Mouse (Mus musculus) right cerebral cortex, postnatal 36 days (tissue): ENCODE data around the gene 4930583I09Rik.

Source experiments
- DNase-seq, 2 experiments: peaks; one replicate each; pipeline ENCODE4 v3.0.0; 2022; ENCODE audit warnings: low spot score in 2 of 2, mixed read lengths in 1 of 2

4930583I09Rik gene

GRCm38 (mm10) chr17:64835928-64836327, at the start of gene 4930583I09Rik:
TSS of gene 4930583I09Rik (minus strand) at chr17:64836071.
- DNase-seq: no peak

GRCm38 (mm10) chr17:64876111-64876510, 40.2 kb upstream of the 4930583I09Rik start:
- no peak for DNase-seq

DNA sequence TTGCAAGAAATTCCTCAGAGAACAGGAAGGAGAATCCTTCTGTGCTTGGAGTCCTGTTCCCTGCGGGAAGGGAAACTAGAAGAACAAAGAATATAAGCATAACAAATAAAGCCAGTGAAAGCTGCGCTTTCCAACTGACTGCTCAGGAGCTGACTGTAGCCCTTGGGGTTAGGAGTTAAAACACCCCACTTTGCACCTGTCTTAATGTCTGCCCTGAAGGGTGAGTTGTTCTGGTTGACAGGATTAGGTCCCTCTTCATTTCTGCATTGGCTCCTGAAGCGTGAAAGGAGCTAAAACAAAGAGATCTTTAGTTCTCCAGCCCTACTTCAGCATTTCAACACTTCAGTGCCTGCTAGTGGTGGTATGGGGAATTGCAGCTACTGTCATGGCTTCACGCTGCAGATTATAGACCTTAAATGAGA, 37.8 kb upstream of the 4930583I09Rik start:
- no peak for DNase-seq

DNA sequence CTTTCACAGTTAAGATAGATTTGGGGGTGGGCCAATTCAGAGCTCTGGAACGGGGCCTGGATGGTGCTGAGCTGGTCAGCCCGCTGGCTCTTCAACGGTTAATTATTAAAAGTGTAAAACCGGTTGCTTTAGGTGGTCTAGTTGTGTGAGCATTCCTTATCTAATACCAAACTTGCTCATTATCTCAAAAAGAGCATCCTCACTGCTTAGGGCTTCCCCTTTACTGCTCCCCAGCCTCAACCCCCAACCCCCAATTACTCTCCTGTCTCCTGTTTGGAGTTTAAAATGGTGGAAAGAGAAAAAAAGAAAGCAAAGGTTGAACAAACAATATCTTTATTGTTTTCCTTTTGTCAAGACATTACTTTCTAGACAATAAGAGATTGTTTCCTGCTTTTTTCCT, 27.9 kb upstream of the 4930583I09Rik start:
- no peak for DNase-seq

DNA sequence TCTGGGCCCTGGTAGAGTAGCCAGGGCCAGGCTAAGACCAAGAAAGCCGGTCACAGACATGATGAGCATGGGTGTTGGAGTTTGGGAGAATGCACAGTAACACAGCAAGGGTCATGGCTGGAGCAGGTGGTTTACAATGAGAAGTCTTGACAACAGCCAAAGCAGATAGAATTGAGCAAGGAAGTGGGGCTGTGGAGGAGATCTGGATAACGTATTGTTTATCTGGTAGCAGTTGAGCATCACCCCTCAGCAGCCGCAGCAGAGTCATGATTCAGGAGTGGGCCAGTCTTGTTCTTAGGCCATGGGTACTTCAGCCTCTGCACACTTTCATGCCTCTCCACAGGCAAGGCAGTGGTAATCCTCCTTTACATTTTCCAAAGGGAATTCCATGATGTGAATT, 25.1 kb upstream of the 4930583I09Rik start:
- DNase-seq: no peak

DNA sequence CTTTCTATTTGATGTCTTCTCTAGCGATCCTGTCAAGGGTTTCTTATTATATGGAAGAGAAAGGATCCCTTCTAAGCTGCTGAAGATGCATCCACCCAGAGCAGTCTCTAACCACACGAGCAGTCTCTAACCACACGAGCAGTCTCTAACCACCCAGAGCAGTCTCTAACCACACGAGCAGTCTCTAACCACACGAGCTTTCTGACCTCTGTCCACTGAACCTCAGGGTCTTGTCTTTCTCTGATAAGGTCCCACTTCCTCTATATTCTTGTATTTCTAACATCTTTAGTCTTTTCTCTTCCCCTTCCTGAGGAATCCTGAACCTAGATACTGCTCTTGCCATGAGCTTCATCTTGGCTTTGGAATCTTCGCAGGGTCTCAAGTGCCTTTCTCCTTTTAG, 23.0 kb upstream of the 4930583I09Rik start:
- no peak for DNase-seq

DNA sequence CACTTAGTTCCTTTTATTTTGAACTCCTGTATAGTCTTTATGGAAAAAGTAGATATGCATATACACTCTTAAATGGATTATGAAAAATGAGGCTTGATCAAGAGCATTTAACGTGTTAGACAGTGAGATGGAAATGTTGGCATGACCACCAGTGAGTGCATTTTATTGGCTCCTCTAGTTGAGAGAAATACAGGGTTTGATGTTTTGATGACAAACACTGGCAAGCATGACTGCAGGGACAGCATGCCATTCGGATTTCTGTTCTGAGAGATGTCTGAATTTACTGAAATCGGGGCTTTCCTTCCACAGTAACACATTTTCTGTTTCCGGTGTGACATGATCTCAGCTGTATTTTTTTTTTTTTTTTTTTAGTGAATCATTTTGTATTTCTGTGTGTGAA, 12.2 kb upstream of the 4930583I09Rik start:
- no peak for DNase-seq

DNA sequence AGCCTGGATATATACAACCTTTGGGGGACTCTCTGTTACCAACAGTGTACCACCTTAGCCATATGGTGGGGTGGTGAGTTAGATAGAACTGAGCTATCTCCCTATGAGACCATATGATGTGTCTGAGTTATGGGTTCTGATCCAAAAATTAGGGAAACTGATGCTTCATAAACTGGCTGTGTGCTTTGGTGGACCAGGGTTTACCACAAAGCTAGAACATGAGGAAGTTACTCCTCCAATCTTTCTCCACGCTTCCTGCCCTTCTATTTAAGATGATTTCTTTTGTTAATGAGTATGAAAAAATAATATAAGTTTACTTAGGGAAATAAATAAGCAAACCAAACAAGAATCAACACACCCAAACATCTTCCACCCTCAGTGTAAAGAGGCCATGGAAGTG, 10.8 kb upstream of the 4930583I09Rik start:
- no peak for DNase-seq

GRCm38 (mm10) chr17:64836892-64837291, 1.0 kb upstream of the 4930583I09Rik start:
- DNase-seq: no peak

- no peak for DNase-seq
These were observed 481 bp upstream of the 4930583I09Rik start for GRCm38 (mm10) chr17:64836352-64836751.

- DNase-seq: no peak
These were observed 1.9 kb downstream of the 4930583I09Rik start for GRCm38 (mm10) chr17:64833906-64834490.

- DNase-seq: no peak
These were observed 2.8 kb downstream of the 4930583I09Rik start for GRCm38 (mm10) chr17:64833071-64833470.

- DNase-seq: no peak
These were observed 8.4 kb downstream of the 4930583I09Rik start for GRCm38 (mm10) chr17:64827482-64827881.

DNA sequence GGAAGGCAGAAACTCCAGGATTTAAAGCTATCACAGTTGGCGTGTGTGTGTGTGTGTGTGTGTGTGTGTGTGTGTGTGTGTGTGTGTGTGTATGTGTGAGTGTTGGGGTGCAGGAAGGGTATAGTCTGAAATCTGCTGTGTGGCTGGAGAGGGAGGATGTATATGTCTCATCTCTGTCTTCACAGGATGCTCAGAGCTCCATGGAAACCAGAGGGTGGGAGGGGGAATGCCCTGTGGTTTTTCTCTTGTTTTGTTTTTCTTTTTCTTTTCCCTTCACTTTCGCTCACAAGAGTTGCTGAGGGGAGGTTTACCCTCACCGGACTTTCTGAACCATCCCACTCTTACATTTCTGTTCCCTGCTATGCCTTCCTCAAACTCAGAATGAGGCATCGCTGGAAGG, 9.0 kb downstream of the 4930583I09Rik start:
- no peak for DNase-seq

- DNase-seq: no peak
These were observed 13.3 kb downstream of the 4930583I09Rik start for GRCm38 (mm10) chr17:64822561-64822960.

- no peak for DNase-seq
These were observed 14.9 kb downstream of the 4930583I09Rik start for GRCm38 (mm10) chr17:64820841-64821593.

DNA sequence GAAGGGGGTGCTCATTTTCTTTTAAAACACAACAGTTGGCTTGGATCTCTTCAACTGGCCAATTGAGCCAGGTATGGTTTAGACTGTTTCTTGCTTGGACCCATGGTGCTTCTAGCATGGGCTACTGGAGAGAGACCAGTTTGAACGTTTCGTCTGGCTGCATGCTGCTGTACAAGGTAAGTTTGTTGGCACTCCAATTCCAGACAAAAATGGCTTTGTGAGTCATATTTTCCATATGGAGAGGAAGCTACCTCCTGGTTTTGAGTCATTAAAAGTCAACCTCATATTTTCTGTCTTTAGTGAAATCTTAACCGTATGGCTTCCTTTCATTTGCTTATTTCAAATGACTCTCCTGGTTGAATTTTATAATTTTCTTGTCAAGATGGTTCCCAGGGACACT, 19.6 kb downstream of the 4930583I09Rik start:
- no peak for DNase-seq

DNA sequence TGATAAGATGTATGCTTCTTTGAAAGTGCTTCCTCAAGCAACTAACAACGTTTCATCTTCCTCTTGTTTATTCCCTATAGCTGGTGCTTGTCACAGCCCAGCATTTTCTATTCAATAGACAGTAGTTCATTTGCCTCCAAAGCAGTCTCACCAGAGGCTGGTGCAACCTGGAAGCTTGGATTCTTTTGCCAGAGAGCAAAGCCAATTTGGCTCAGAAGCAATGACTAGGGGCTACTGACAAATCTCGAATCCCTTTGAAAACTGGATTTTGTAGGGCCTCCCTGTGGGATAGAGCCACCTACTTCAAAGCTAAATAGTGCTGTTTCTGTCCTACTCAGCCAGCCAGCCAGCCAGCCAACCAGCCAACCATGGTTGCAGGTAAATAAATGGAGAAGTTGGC, 20.1 kb downstream of the 4930583I09Rik start:
- no peak for DNase-seq

- DNase-seq: no peak
These were observed 22.3 kb downstream of the 4930583I09Rik start for GRCm38 (mm10) chr17:64813568-64813967.

GRCm38 (mm10) chr17:64806035-64806589, 29.8 kb downstream of the 4930583I09Rik start:
- DNase-seq: no peak

- DNase-seq: no peak
These were observed 31.3 kb downstream of the 4930583I09Rik start for GRCm38 (mm10) chr17:64804375-64805124.

GRCm38 (mm10) chr17:64802956-64803275, 33.0 kb downstream of the 4930583I09Rik start:
- no peak for DNase-seq
